8 mouse cellular contexts compared by ENCODE assay signal in genomic region chr9:107707701-107708438, GRCm38 (mm10). TPM values are rescaled to one million over a fixed set of nuclear protein-coding genes. Genes with fewer than 3 reads are reported as not detected.
DNase-seq lines count a peak whose midpoint lies in the region; ATAC-seq lines count a peak whose summit lies in the region.

No protein-coding gene starts in this region.

- H3K9me3 ChIP-seq in kidney, embryonic 16.5 days (ENCODE audit: low read length): no peaks in the 10 kb centered on the region
- H3K9me3 ChIP-seq in heart, embryonic 15.5 days (replicated peaks): no peaks in the 10 kb centered on the region
- no peaks in the 10 kb centered on the region for H3K9me3 ChIP-seq in liver, embryonic 15.5 days (replicated peaks)

- H3K36me3 ChIP-seq in kidney, embryonic 16.5 days (ENCODE audit: insufficient read depth, low read length): 0 out of 2 replicates have a peak, but pooled peaks cover 10% of the 10 kb centered on the region
- no peaks in the 10 kb centered on the region for H3K36me3 ChIP-seq in heart, embryonic 15.5 days
- H3K36me3 ChIP-seq in liver, embryonic 15.5 days (replicated peaks): no peaks in the 10 kb centered on the region

- peaks cover 62% of the 10 kb centered on the region for H3K4me1 ChIP-seq in kidney, embryonic 16.5 days (ENCODE audit: insufficient read depth, low read length)
- H3K4me1 ChIP-seq in heart, embryonic 15.5 days (replicated peaks): peaks cover 58% of the 10 kb centered on the region
- H3K4me1 ChIP-seq in liver, embryonic 15.5 days (replicated peaks): peaks cover 25% of the 10 kb centered on the region

- H3K27me3 ChIP-seq in kidney, embryonic 16.5 days (ENCODE audit: insufficient read depth, low read length): no peaks in the 10 kb centered on the region
- H3K27me3 ChIP-seq in heart, embryonic 15.5 days: peaks cover 67% of the 10 kb centered on the region
- H3K27me3 ChIP-seq in liver, embryonic 15.5 days: peaks cover 92% of the 10 kb centered on the region

- peak overlapping the region; percentile 91 for H3K27ac ChIP-seq in kidney, embryonic 16.5 days (ENCODE audit: low read length)
- H3K27ac ChIP-seq in heart, embryonic 15.5 days: 0 out of 2 replicates have a peak overlapping the region, but pooled peaks have one; percentile 39
- H3K27ac ChIP-seq in liver, embryonic 15.5 days (replicated peaks): no peak overlapping the region

- WGBS in kidney, embryonic 16.5 days: 5% methylated on average over 17 of the region's 17 CpGs
- WGBS in heart, embryonic 15.5 days: 5% methylated on average over 17 of the region's 17 CpGs
- 4% methylated on average over 17 of the region's 17 CpGs for WGBS in liver, embryonic 15.5 days (ENCODE audit: insufficient replicate concordance)

- H3K4me2 ChIP-seq in kidney, embryonic 16.5 days (replicated peaks; ENCODE audit: low read depth, low read length): peak overlapping the region; percentile 88
- peak overlapping the region; percentile 99 for H3K4me2 ChIP-seq in heart, embryonic 15.5 days
- peak overlapping the region; percentile 86 for H3K4me2 ChIP-seq in liver, embryonic 15.5 days

- no peak for DNase-seq in kidney, adult 18-20 months
- peak; percentile 58 for DNase-seq in R1 (ENCODE audit: low read depth, low spot score)
- DNase-seq in ovary, postnatal 14 days (ENCODE audit: low spot score): no peak
- DNase-seq in frontal cortex, adult 2 months (ENCODE audit: extremely low spot score in 1 of 2, low spot score in 1 of 2): no peak
- DNase-seq in left cerebral cortex, postnatal 4 days: no peak

- intact Hi-C loops in left cerebral cortex, postnatal 4 days (cut with DNase I): no loop called here

- peak overlapping the region; percentile 80 for H3K4me3 ChIP-seq in kidney, embryonic 16.5 days (ENCODE audit: low read length)
- H3K4me3 ChIP-seq in heart, embryonic 15.5 days: peak overlapping the region; percentile 69
- peak overlapping the region; percentile 57; the same call in 1 of the 2 replicates for H3K4me3 ChIP-seq in liver, embryonic 15.5 days (replicated peaks)

- H3K9ac ChIP-seq in kidney, embryonic 16.5 days (replicated peaks; ENCODE audit: low read length): peak overlapping the region; percentile 92
- H3K9ac ChIP-seq in heart, embryonic 15.5 days: peak overlapping the region; percentile 66
- no peak overlapping the region for H3K9ac ChIP-seq in liver, embryonic 15.5 days

- ATAC-seq in kidney, embryonic 16.5 days (ENCODE audit: low FRiP score, low TSS enrichment): no peak
- ATAC-seq in heart, embryonic 15.5 days (replicated peaks; ENCODE audit: insufficient number of reproducible peaks, insufficient read depth, low FRiP score, low read depth): no peak
- ATAC-seq in liver, embryonic 15.5 days (ENCODE audit: insufficient read depth): no peak

RNA-seq across cellular contexts. Expression of gene Sema3f, which starts 2.4 kb away (rescaled TPM):
- 20.9 and 25.7 TPM in 2 replicates for polyA plus RNA-seq in kidney, embryonic 16.5 days (2015; fragmentation: Nextera tagmentation; extraction: Ambion mirVana)
- 4.1 and 7.1 TPM in 2 replicates for polyA plus RNA-seq in heart, embryonic 15.5 days (2015; fragmentation: Nextera tagmentation; extraction: Ambion mirVana)
- polyA plus RNA-seq in liver, embryonic 15.5 days (2015; fragmentation: Nextera tagmentation; extraction: Ambion mirVana): 0.76 and 0.92 TPM in 2 replicates
- 21.2 and 22.3 TPM in 2 replicates for polyA plus RNA-seq in frontal cortex, adult 2 months (2012; rRNA removed)
- 10 to 100 TPM; 44.6 to 52.6 TPM for total RNA-seq in left cerebral cortex, postnatal 4 days (2021)

RNA-seq across cellular contexts. Expression of gene Gnat1, which starts 28.4 kb away (rescaled TPM):
- polyA plus RNA-seq in kidney, embryonic 16.5 days (2015; fragmentation: Nextera tagmentation; extraction: Ambion mirVana): 2.8 and 3.0 TPM in 2 replicates
- polyA plus RNA-seq in heart, embryonic 15.5 days (2015; fragmentation: Nextera tagmentation; extraction: Ambion mirVana): 0.53 and 0.98 TPM in 2 replicates
- 1.2 and 1.3 TPM in 2 replicates for polyA plus RNA-seq in liver, embryonic 15.5 days (2015; fragmentation: Nextera tagmentation; extraction: Ambion mirVana)
- polyA plus RNA-seq in frontal cortex, adult 2 months (2012; rRNA removed): 0.15 and 0.28 TPM in 2 replicates
- total RNA-seq in left cerebral cortex, postnatal 4 days (2021): 1 to 10 TPM in 1 of 2 experiments, under 1 TPM in 1; 0.30 to 1.1 TPM

RNA-seq across cellular contexts. Expression of gene Slc38a3, which starts 38.5 kb away (rescaled TPM):
- polyA plus RNA-seq in kidney, embryonic 16.5 days (2015; fragmentation: Nextera tagmentation; extraction: Ambion mirVana): 12.4 and 12.9 TPM in 2 replicates
- polyA plus RNA-seq in heart, embryonic 15.5 days (2015; fragmentation: Nextera tagmentation; extraction: Ambion mirVana): 2.5 and 3.6 TPM in 2 replicates
- polyA plus RNA-seq in liver, embryonic 15.5 days (2015; fragmentation: Nextera tagmentation; extraction: Ambion mirVana): 35.0 and 50.9 TPM in 2 replicates
- 256 and 260 TPM in 2 replicates for polyA plus RNA-seq in frontal cortex, adult 2 months (2012; rRNA removed)
- 10 to 100 TPM; 65.0 to 68.4 TPM for total RNA-seq in left cerebral cortex, postnatal 4 days (2021)
